Mouse (Mus musculus) ES-E14 (cell line): Measurements from ENCODE around the gene Trim2. TPM values are rescaled to one million over a fixed set of nuclear protein-coding genes. Genes with fewer than 3 reads are reported as not detected.

Experiments used
- DNase-seq: peaks from one replicate; pipeline ENCODE4 v3.0.0-alpha.2; 2013; ENCODE audit warnings: low read depth, low spot score
- H3K27ac ChIP-seq: 2 replicates; pipeline ENCODE4 v1.5.1; 2012; ENCODE audit warnings: low read depth, mild to moderate bottlenecking, low read length, moderate library complexity, mixed read lengths; ENCODE audit not compliant: poor library complexity, insufficient read depth, severe bottlenecking
- H3K36me3 ChIP-seq: 2 replicates; pipeline ENCODE4 v1.6.1; 2012; ENCODE audit warnings: mild to moderate bottlenecking, low read length, moderate library complexity, mixed read lengths; ENCODE audit not compliant: control insufficient read depth, poor library complexity, insufficient read depth, severe bottlenecking
- H3K4me1 ChIP-seq, 2 experiments: fragments of 150-350 bp in 1 of 2; sonication (generic) in 1 of 2; 2 replicates each; pipeline ENCODE4 v1.6.1; 2012; ENCODE audit warnings: low read length in 2 of 2, mild to moderate bottlenecking in 1 of 2, mixed read lengths in 1 of 2; ENCODE audit not compliant: control insufficient read depth in 2 of 2, insufficient read depth in 2 of 2, poor library complexity in 1 of 2
- H3K4me3 ChIP-seq, 2 experiments: fragments of 150-350 bp in 1 of 2; sonication (generic) in 1 of 2; 2 replicates each; pipeline ENCODE4 v1.5.1; 2012; ENCODE audit warnings: low read length in 2 of 2, low read depth in 1 of 2, mild to moderate bottlenecking in 1 of 2, mixed read lengths in 1 of 2; ENCODE audit not compliant: insufficient read depth in 1 of 2, poor library complexity in 1 of 2, severe bottlenecking in 1 of 2
- H3K9ac ChIP-seq: 2 replicates; pipeline ENCODE4 v1.6.1; 2012; ENCODE audit warnings: low read depth, mild to moderate bottlenecking, low read length, mixed read lengths; ENCODE audit not compliant: poor library complexity, insufficient read depth, severe bottlenecking
- H3K9me3 ChIP-seq: fragments of 150-350 bp; sonication (generic); 2 replicates; pipeline ENCODE4 v1.6.1; 2012; ENCODE audit warnings: low read depth, mild to moderate bottlenecking, low read length; ENCODE audit not compliant: control insufficient read depth, insufficient read depth
- CHD2 ChIP-seq: IDR thresholded peaks from 2 replicates; pipeline ENCODE4 v1.6.1; 2014; ENCODE audit warnings: mild to moderate bottlenecking, low read depth, low read length, inconsistent platforms
- HCFC1 ChIP-seq: IDR thresholded peaks from 2 replicates; pipeline ENCODE4 v1.6.1; 2012; ENCODE audit warnings: low read length, inconsistent platforms, borderline replicate concordance; ENCODE audit not compliant: insufficient read depth
- MAFK ChIP-seq: IDR thresholded peaks from 2 replicates; pipeline ENCODE4 v1.6.1; 2014; ENCODE audit warnings: mild to moderate bottlenecking, low read depth, low read length, inconsistent platforms; ENCODE audit not compliant: insufficient read depth
- ZC3H11A ChIP-seq: IDR thresholded peaks from 2 replicates; pipeline ENCODE4 v1.6.1; 2012; ENCODE audit warnings: low read depth, mild to moderate bottlenecking, inconsistent platforms, low read length, borderline replicate concordance
- ZNF384 ChIP-seq: IDR thresholded peaks from 2 replicates; pipeline ENCODE4 v1.6.1; 2012; ENCODE audit warnings: low read depth, low read length, inconsistent platforms
- in situ Hi-C, 2 experiments: fragments of 600-800 bp; cut with MboI; formaldehyde crosslinking; loops; one replicate each; pipeline ENCODE4 v1.15.1; 2025; ENCODE audit warnings: low sequenced_read_pairs in 2 of 2, inconsistent platforms in 1 of 2; ENCODE audit not compliant: unreplicated experiment in 2 of 2
- total RNA-seq: library from RNA; depleted of rRNA; stranded (reverse); fragments of 300-350 nt; gene quantifications from 2 replicates; pipeline ENCODE4 v1.2.3, GENCODE M21; 2012

Trim2 gene
- total RNA-seq, 1 experiment, result 27.3 TPM

DNA sequence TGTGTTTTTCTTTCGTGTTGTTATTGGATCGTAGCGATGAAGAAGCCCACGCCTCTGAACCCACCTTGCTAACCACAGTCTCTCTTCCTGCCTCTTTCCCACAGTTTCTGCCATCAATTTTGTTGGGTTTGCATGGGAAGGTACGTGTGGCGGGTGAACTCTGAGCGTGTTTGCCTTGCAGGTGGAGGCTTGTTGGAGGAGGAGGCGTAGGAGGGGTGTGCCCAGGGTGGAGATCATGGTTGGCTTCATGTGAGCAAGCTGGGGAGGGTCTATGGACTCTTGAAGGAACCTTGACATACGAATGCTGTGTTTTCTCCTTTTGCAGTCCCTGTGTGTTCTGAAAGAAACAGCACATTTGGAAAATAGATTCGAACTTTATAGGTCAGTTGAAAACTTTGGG lies 43.1 kb upstream of the Trim2 start:
- peaks cover 0 to 4% of the 10 kb centered on the region in 2 experiments; a peak in 1 of 4 replicates for H3K4me1 ChIP-seq
- H3K27ac ChIP-seq, result no peak overlapping the region
- no peaks in the 10 kb centered on the region for H3K9me3 ChIP-seq
- no peak overlapping the region for H3K4me3 ChIP-seq
- H3K9ac ChIP-seq, result no peak overlapping the region
- no peaks in the 10 kb centered on the region for H3K36me3 ChIP-seq
- in situ Hi-C loops, result loop anchor here (10.0 to 25.0 kb wide), 2 partner anchors 185 to 188 kb away; no protein-coding TSS in a partner anchor
- TF ChIP-seq ZC3H11A, result no peak
- TF ChIP-seq HCFC1, result no peak
- TF ChIP-seq MAFK, result no peak
- TF ChIP-seq ZNF384, result no peak
- TF ChIP-seq CHD2, result no peak
- no peak for DNase-seq

DNA sequence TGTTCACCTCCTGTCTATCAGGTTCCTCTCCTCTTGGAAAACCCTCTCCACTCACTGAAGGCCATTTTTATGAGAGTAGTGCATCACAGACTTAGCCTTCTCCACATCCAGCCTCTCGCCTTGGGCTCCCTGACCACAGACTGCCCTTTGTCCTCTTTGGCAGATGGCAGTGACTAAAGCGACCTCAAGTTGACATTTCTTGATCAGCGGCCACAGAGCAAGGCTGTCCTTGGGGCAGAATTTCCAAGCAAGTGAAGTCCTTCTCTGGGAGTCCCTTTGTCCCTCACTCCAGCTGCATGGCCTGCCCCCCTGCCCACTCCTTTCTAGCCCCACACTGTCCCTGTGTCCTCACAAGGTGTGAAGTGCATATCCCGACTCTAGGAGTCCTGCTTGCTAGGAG lies 40.7 kb upstream of the Trim2 start:
- DNase-seq, result no peak
- Histone ChIP-seq H3K4me1 (peaks cover 0 to 4% of the 10 kb centered on the region in 2 experiments; a peak in 1 of 4 replicates), H3K9ac (no peak overlapping the region), H3K4me3 (no peak overlapping the region), H3K36me3 (no peaks in the 10 kb centered on the region), H3K27ac (no peak overlapping the region), H3K9me3 (no peaks in the 10 kb centered on the region)
- TF ChIP-seq MAFK (no peak), ZC3H11A (no peak), HCFC1 (no peak), ZNF384 (no peak), CHD2 (no peak)
- in situ Hi-C loops, result loop anchor here (10.0 to 25.0 kb wide), 2 partner anchors 187 to 190 kb away; no protein-coding TSS in a partner anchor

DNA sequence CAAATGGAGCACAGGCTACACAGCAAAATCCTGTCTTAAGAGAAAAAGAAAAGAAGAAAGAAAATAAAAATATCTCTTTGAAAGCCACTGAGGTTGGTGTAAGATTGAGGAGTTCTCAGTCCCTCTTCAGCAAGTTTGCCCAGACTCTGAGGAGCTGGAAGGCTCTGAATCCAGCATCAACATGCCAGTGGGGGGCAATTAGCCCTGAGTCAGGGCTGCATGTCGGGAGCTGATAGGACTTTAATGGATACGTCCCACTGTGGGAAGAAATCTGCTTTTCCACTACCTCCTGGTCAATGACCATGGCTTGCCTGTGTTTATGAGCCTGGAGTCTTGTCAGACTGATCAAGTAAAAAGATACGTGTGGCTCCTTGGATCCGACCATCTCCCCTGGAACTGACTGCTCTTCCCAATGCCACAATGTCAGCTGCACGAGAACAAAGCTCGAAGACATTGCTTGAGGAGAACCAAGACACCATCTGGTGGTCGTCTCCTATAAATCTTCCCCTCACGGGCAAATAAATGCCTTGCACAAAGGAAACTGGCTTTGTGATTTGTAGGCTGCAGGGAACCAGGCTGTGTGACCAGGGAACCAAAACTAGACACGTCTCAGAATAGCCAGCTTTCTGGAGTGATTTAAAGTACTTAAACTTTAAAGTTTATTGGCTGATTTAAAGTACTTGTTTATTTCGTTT lies 39.9 kb upstream of the Trim2 start:
- DNase-seq, result no peak
- H3K36me3 ChIP-seq, result no peaks in the 10 kb centered on the region
- no peaks in the 10 kb centered on the region for H3K9me3 ChIP-seq
- in situ Hi-C loops, result loop anchor here (10.0 to 25.0 kb wide), 2 partner anchors 188 to 191 kb away; no protein-coding TSS in a partner anchor
- peaks cover 0 to 4% of the 10 kb centered on the region in 2 experiments; a peak in 1 of 4 replicates for H3K4me1 ChIP-seq
- no peak for TF ChIP-seq HCFC1
- no peak for TF ChIP-seq ZC3H11A
- no peak for TF ChIP-seq ZNF384
- TF ChIP-seq CHD2, result no peak
- TF ChIP-seq MAFK, result no peak
- H3K9ac ChIP-seq, result no peak overlapping the region
- H3K4me3 ChIP-seq, result no peak overlapping the region
- no peak overlapping the region for H3K27ac ChIP-seq

DNA sequence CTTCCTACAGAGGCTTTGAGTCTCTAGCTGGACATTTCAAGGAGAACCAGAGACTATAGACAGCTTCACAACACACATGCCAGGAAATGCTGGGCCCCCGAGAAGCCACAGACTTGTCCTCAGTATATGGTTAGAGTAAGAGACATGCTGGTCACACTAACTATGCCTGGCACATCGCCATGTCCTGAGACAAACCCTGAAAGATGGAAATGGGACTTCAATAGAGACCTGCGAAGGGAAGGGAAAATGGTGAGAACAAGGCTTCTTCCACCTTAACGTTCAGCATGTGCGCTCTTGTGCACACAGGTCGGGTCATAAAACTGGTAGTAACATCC lies 38.9 kb upstream of the Trim2 start:
- no peak overlapping the region for H3K9ac ChIP-seq
- in situ Hi-C loops, result loop anchor here (10.0 to 25.0 kb wide), 2 partner anchors 189 to 192 kb away; no protein-coding TSS in a partner anchor
- no peak for TF ChIP-seq ZNF384
- TF ChIP-seq MAFK, result no peak
- TF ChIP-seq CHD2, result no peak
- TF ChIP-seq ZC3H11A, result no peak
- no peak for TF ChIP-seq HCFC1
- no peak for DNase-seq
- H3K27ac ChIP-seq, result no peak overlapping the region
- H3K4me3 ChIP-seq, result 0 out of 4 replicates have a peak overlapping the region, but pooled peaks of 1 of the 2 experiments have one; percentile 40
- H3K4me1 ChIP-seq, result peaks cover 0 to 7% of the 10 kb centered on the region in 2 experiments; a peak in 1 of 4 replicates
- H3K9me3 ChIP-seq, result no peaks in the 10 kb centered on the region
- no peaks in the 10 kb centered on the region for H3K36me3 ChIP-seq
